In genomic region chr1:20761411-20761810, GRCm38 (mm10) we compare ENCODE assay signal across 23 mouse cellular contexts. TPM values are rescaled to one million over a fixed set of nuclear protein-coding genes. Genes with fewer than 3 reads are reported as not detected.
"Had no signal": no experiment of that assay in that cellular context is flagged by ENCODE, and none has a peak within 500 bp of the region (broad histone marks: within the 10 kb centered on the region; RNA-seq: fewer than 3 reads in every experiment).

No protein-coding gene starts in this region.

- H3K9ac ChIP-seq: limb, embryonic 12.5 days; limb, embryonic 15.5 days; liver, embryonic 14.5 days; liver, postnatal 0 days; lung, embryonic 14.5 days; midbrain, embryonic 13.5 days had no signal

- H3K9me3 ChIP-seq: limb, embryonic 12.5 days; limb, embryonic 15.5 days; midbrain, embryonic 13.5 days had no signal

- H3K4me3 ChIP-seq: limb, embryonic 12.5 days; limb, embryonic 15.5 days; midbrain, embryonic 13.5 days had no signal

- H3K36me3 ChIP-seq: limb, embryonic 12.5 days; limb, embryonic 15.5 days; midbrain, embryonic 13.5 days had no signal

- H3K4me2 ChIP-seq: limb, embryonic 12.5 days; limb, embryonic 15.5 days; liver, embryonic 11.5 days; lung, embryonic 14.5 days; midbrain, embryonic 13.5 days had no signal

- ATAC-seq: liver, postnatal 0 days; lung, postnatal 0 days; midbrain, embryonic 13.5 days; midbrain, embryonic 16.5 days had no signal

- H3K27me3 ChIP-seq: limb, embryonic 12.5 days; limb, embryonic 15.5 days; midbrain, embryonic 13.5 days had no signal

- DNase-seq: kidney, postnatal 25 days; left cerebral cortex, postnatal 4 days; liver, postnatal 0 days; lung, embryonic 14.5 days; thymus, adult 18-20 months; thymus, postnatal 36 days had no signal

- H3K27ac ChIP-seq: kidney, postnatal 0 days; limb, embryonic 12.5 days; limb, embryonic 15.5 days; liver, embryonic 14.5 days; macrophage; midbrain, embryonic 13.5 days had no signal

- H3K4me1 ChIP-seq: limb, embryonic 12.5 days; limb, embryonic 15.5 days; midbrain, embryonic 13.5 days had no signal

RNA-seq across cellular contexts. Expression of gene Il17f, which starts 29.0 kb away (rescaled TPM):
- polyA plus RNA-seq: kidney, embryonic 14.5 days; kidney, postnatal 0 days; limb, embryonic 12.5 days; liver, embryonic 11.5 days; liver, postnatal 0 days; lung, embryonic 14.5 days; lung, postnatal 0 days; macrophage; midbrain, embryonic 16.5 days; neural tube, embryonic 14.5 days; small intestine, adult 2 months; spleen, adult 2 months; stomach, embryonic 16.5 days had no signal

RNA-seq across cellular contexts. Expression of gene Il17a, which starts 30.7 kb away (rescaled TPM):
- polyA plus RNA-seq: kidney, embryonic 14.5 days; kidney, postnatal 0 days; limb, embryonic 12.5 days; limb, embryonic 15.5 days; liver, embryonic 11.5 days; liver, embryonic 14.5 days; liver, postnatal 0 days; lung, embryonic 14.5 days; lung, postnatal 0 days; macrophage; midbrain, embryonic 13.5 days; midbrain, embryonic 16.5 days; neural tube, embryonic 11.5 days; neural tube, embryonic 14.5 days; spleen, adult 2 months; stomach, embryonic 16.5 days; testis, adult 2 months; urinary bladder, adult 2 months had no signal
